Mouse (Mus musculus): ENCODE results near the gene Smarcd2. TPM values are rescaled to one million over a fixed set of nuclear protein-coding genes. Genes with fewer than 3 reads are reported as not detected.

Gene Smarcd2
- polyA plus RNA-seq, 1 experiment from 2014 or later, result 16.0 TPM

GRCm38 (mm10) chr11:106302634-106303033 is 29.9 kb upstream of the Smarcd2 start:
- Histone ChIP-seq H3K36me3 (no peaks in the 10 kb centered on the region), H3K4me2 (no peak overlapping the region), H3K27me3 (no peaks in the 10 kb centered on the region), H3K4me3 (no peak overlapping the region), H3K27ac (no peak overlapping the region), H3K9me3 (no peaks in the 10 kb centered on the region), H3K4me1 (replicated peaks) (no peaks in the 10 kb centered on the region), H3K9ac (no peak overlapping the region)
- no peak; the same call in 1 of the 2 replicates for ATAC-seq (ENCODE audit: low FRiP score)
- WGBS, result 17% methylated on average over 2 of the region's 2 CpGs

GRCm38 (mm10) chr11:106301765-106302164 is 29.0 kb upstream of the Smarcd2 start, which contains the start of gene Gh:
TSS of gene Gh (minus strand) at chr11:106301865.
- Histone ChIP-seq H3K4me3 (no peak within 1 kb of the TSS), H3K36me3 (no peaks in the 10 kb centered on the region), H3K27ac (no peak within 1 kb of the TSS), H3K4me2 (no peak within 1 kb of the TSS), H3K9ac (no peak within 1 kb of the TSS), H3K27me3 (no peaks in the 10 kb centered on the region), H3K9me3 (no peaks in the 10 kb centered on the region), H3K4me1 (replicated peaks) (no peaks in the 10 kb centered on the region)
- 75% methylated on average over 9 of the region's 9 CpGs for WGBS
- no peak for ATAC-seq (ENCODE audit: low FRiP score)

DNA sequence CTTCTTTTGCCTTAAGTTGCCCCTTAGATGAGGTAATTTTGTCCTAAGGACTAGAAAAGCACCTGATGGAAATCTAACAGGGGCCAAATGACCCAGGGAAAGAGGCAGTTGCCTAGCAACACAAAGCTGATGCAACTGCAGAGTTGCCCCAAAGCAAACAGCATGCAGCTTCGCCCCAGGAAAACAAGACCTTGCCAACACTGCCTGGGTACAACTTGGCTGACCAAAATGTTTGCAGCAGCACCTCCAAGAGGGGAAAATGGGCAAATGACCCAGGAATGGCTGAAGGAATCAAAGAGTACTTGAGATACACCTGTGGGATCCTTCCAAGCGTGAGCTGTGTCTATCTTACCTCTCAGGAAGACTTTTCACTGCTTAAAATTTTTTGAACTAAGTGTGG is 19.1 kb upstream of the Smarcd2 start:
- no peak overlapping the region for H3K27ac ChIP-seq
- no peaks in the 10 kb centered on the region for H3K27me3 ChIP-seq
- no peaks in the 10 kb centered on the region for H3K36me3 ChIP-seq
- H3K4me1 ChIP-seq (replicated peaks), result 0 out of 2 replicates have a peak, but pooled peaks cover 3% of the 10 kb centered on the region
- H3K9ac ChIP-seq, result no peak overlapping the region
- ATAC-seq (ENCODE audit: low FRiP score), result no peak
- 90% methylated on average over 2 of the region's 2 CpGs for WGBS
- no peaks in the 10 kb centered on the region for H3K9me3 ChIP-seq
- no peak overlapping the region for H3K4me2 ChIP-seq
- no peak overlapping the region for H3K4me3 ChIP-seq

DNA sequence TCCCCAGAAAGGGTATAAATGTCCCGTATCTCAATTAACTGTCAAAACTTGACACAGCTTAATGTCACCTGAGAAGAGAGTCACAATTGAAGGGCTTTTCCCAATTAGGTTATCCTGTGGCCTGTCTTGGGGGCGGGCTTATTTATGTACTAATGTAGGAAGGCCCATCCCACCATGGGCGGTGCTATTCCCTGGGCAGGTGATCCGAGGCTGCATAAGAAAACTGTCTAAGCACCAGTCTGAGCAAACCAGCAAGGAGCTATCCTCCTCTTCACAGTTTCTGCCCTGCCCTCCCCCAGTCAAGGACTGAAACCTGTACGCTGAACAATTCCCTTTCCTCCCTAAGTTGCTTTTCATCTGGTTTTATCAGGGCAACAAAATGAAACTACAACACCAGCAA is 17.6 kb upstream of the Smarcd2 start:
- H3K9ac ChIP-seq, result no peak overlapping the region
- no peak overlapping the region for H3K27ac ChIP-seq
- no peak for ATAC-seq (ENCODE audit: low FRiP score)
- H3K4me3 ChIP-seq, result no peak overlapping the region
- H3K4me2 ChIP-seq, result no peak overlapping the region
- H3K36me3 ChIP-seq, result no peaks in the 10 kb centered on the region
- WGBS, result 92% methylated on average over 5 of the region's 5 CpGs
- H3K27me3 ChIP-seq, result no peaks in the 10 kb centered on the region
- no peaks in the 10 kb centered on the region for H3K9me3 ChIP-seq
- 0 out of 2 replicates have a peak, but pooled peaks cover 3% of the 10 kb centered on the region for H3K4me1 ChIP-seq (replicated peaks)

DNA sequence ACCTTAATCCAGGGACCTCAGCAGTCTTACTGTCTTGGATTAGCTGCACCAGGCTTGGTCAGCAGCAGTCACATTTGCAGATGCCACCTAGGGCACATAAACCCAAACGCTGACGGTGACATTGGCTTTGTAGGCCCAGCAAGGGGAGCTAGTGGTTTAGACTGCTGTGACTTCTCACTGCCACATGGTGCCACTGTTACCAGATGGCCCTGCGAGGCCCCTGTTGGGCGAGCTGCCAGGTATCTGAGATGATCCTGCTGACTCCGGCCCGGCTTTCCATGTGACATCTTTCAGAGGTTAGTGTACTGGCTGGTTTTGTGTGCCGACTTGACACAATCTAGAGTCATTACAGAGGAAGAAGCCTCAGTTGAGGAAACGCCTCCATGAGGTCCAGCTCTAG is 16.6 kb upstream of the Smarcd2 start:
- no peak overlapping the region for H3K4me2 ChIP-seq
- WGBS, result 65% methylated on average over 8 of the region's 8 CpGs
- no peaks in the 10 kb centered on the region for H3K36me3 ChIP-seq
- no peak overlapping the region for H3K9ac ChIP-seq
- no peak for ATAC-seq (ENCODE audit: low FRiP score)
- no peaks in the 10 kb centered on the region for H3K27me3 ChIP-seq
- H3K4me1 ChIP-seq (replicated peaks), result 0 out of 2 replicates have a peak, but pooled peaks cover 3% of the 10 kb centered on the region
- H3K4me3 ChIP-seq, result no peak overlapping the region
- no peak overlapping the region for H3K27ac ChIP-seq
- no peaks in the 10 kb centered on the region for H3K9me3 ChIP-seq

- Histone ChIP-seq H3K4me2 (no peak overlapping the region), H3K27ac (no peak overlapping the region), H3K36me3 (no peaks in the 10 kb centered on the region), H3K9me3 (no peaks in the 10 kb centered on the region), H3K4me3 (no peak overlapping the region), H3K27me3 (no peaks in the 10 kb centered on the region), H3K4me1 (replicated peaks) (0 out of 2 replicates have a peak, but pooled peaks cover 3% of the 10 kb centered on the region), H3K9ac (no peak overlapping the region)
- WGBS, result 72% methylated on average over 11 of the region's 11 CpGs
- no peak for ATAC-seq (ENCODE audit: low FRiP score)
These were observed 14.2 kb upstream of the Smarcd2 start for GRCm38 (mm10) chr11:106286987-106287386.

DNA sequence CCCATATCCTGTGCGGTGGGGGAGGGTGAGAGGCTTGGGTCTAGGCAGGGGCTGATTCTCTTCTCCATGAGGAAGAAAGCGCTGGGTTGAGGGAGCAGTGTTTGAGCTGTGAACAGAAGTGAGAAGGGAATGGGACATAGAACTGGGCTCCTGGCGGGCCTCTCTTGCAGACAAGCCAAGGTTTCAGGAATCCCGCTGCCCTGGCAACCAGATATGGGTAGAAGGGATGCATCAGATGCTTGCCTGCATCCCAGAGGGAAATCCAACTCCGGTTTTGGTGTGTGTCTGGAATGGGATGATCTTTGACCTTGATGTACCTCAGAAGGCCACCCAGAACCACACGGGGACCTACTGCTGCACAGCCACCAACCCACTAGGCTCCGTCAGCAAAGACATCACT is 13.4 kb upstream of the Smarcd2 start:
- H3K4me2 ChIP-seq, result no peak overlapping the region
- H3K9me3 ChIP-seq, result no peaks in the 10 kb centered on the region
- no peak overlapping the region for H3K4me3 ChIP-seq
- no peak overlapping the region for H3K9ac ChIP-seq
- 0 out of 2 replicates have a peak, but pooled peaks cover 3% of the 10 kb centered on the region for H3K4me1 ChIP-seq (replicated peaks)
- H3K27me3 ChIP-seq, result no peaks in the 10 kb centered on the region
- H3K36me3 ChIP-seq, result no peaks in the 10 kb centered on the region
- H3K27ac ChIP-seq, result no peak overlapping the region
- ATAC-seq (ENCODE audit: low FRiP score), result no peak
- WGBS, result 84% methylated on average over 7 of the region's 7 CpGs

DNA sequence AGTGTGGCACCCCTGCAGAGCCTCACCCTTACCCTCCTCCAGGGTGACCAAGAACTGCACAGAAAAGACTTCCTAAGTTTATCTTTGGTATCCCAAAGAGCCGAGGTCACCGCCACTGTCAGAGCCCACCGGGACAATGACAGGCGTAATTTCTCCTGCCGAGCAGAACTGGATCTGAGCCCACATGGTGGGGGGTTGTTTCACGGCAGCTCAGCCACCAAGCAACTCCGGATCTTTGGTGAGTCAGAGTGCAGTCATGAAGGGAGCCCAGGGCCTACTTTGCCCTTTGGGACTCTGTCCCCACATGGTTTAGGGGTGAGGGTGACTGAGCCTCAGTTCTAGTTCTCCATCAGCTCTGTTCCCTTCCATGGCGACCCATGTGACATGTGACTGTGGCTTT is 11.4 kb upstream of the Smarcd2 start:
- ATAC-seq (ENCODE audit: low FRiP score), result no peak
- no peaks in the 10 kb centered on the region for H3K9me3 ChIP-seq
- no peak overlapping the region for H3K4me2 ChIP-seq
- no peaks in the 10 kb centered on the region for H3K27me3 ChIP-seq
- H3K4me1 ChIP-seq (replicated peaks), result 0 out of 2 replicates have a peak, but pooled peaks cover 3% of the 10 kb centered on the region
- WGBS, result 61% methylated on average over 8 of the region's 8 CpGs
- no peak overlapping the region for H3K27ac ChIP-seq
- H3K9ac ChIP-seq, result no peak overlapping the region
- no peak overlapping the region for H3K4me3 ChIP-seq
- no peaks in the 10 kb centered on the region for H3K36me3 ChIP-seq

DNA sequence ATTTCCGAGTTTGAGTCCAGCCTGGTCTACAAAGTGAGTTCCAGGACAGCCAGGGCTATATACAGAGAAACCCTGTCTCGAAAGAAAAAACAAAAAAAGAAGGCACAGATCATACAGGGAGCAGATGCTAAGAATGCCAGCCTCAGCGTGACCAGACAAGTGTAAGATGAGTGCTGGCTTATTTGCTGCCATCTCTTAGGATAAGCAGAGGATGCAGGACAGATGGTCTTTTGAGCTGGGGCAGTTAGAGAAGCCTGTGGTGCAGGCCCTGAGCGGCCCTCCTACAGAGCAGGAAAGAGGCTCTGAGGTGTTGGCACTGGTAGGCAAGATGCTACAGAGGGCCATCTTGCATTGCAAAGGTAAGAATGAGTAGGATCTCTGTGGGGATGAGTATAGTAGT is 10.6 kb upstream of the Smarcd2 start:
- H3K9me3 ChIP-seq, result no peaks in the 10 kb centered on the region
- H3K27ac ChIP-seq, result no peak overlapping the region
- H3K36me3 ChIP-seq, result no peaks in the 10 kb centered on the region
- no peaks in the 10 kb centered on the region for H3K27me3 ChIP-seq
- H3K4me3 ChIP-seq, result no peak overlapping the region
- H3K9ac ChIP-seq, result no peak overlapping the region
- no peak for ATAC-seq (ENCODE audit: low FRiP score)
- H3K4me2 ChIP-seq, result no peak overlapping the region
- WGBS, result 85% methylated on average over 4 of the region's 4 CpGs
- H3K4me1 ChIP-seq (replicated peaks), result 0 out of 2 replicates have a peak, but pooled peaks cover 3% of the 10 kb centered on the region

DNA sequence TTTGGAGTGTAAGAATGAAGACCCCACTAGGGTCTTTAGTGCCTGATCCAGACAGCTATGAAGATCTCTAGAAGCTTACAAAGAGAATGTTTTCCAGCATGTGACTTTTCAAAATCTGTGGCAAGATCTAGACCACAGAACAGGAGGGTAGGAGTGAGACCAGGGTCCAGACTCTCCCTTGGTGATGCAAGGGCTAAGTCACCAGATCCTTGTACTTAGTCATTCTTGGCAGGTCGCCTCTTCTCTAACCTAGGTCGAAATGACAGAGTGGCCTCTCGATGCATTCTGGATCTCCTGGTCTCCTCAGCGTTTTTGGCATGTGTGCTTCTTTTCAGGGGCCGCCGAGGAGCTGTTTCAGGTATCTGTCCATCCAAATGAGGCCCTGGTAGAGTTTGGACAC is 9.7 kb upstream of the Smarcd2 start:
- Histone ChIP-seq H3K4me3 (no peak overlapping the region), H3K4me2 (no peak overlapping the region), H3K4me1 (replicated peaks) (0 out of 2 replicates have a peak, but pooled peaks cover 3% of the 10 kb centered on the region), H3K27ac (no peak overlapping the region), H3K27me3 (no peaks in the 10 kb centered on the region), H3K9me3 (no peaks in the 10 kb centered on the region), H3K36me3 (no peaks in the 10 kb centered on the region), H3K9ac (no peak overlapping the region)
- ATAC-seq (ENCODE audit: low FRiP score), result no peak
- WGBS, result 88% methylated on average over 6 of the region's 6 CpGs

- H3K27ac ChIP-seq, result no peak within 1 kb of the TSS
- H3K36me3 ChIP-seq, result no peaks in the 10 kb centered on the region
- peak; percentile 62 for ATAC-seq (ENCODE audit: low FRiP score)
- H3K9me3 ChIP-seq, result no peaks in the 10 kb centered on the region
- H3K4me2 ChIP-seq, result peak within 1 kb of the TSS; percentile 48
- peaks cover 23% of the 10 kb centered on the region for H3K4me1 ChIP-seq (replicated peaks)
- WGBS, result 9% methylated on average over 25 of the region's 25 CpGs
- no peaks in the 10 kb centered on the region for H3K27me3 ChIP-seq
- H3K9ac ChIP-seq, result peak within 1 kb of the TSS; percentile 49; the same call in 1 of the 2 replicates
- peak within 1 kb of the TSS; percentile 24 for H3K4me3 ChIP-seq
These were observed 3.7 kb upstream of the Smarcd2 start, which contains the start of gene Tcam1 for GRCm38 (mm10) chr11:106276454-106276853. TSS of gene Tcam1 (plus strand) at chr11:106276672.

DNA sequence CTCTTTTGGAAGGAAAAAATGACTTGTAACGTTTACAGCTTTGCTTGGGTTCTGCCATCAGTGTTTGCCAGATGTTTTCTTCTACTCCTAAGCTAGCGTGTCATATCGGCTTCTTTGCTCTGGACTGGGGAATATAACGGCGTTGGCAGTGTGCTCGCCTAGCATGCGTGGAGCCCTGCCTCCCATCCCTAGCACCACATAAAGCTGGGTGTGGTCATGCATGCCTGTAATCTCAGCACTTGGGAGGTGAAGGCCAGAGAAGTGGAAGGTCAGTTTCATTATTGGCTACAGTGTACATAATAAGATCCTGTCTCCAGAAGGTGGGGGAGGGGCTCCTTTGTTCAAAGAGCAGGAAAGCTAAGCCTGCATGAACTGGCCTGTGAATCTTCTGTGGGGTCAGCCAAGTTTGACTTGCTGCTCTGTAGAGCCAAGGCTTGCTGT is 2.2 kb upstream of the Smarcd2 start:
- Histone ChIP-seq H3K4me2 (no peak overlapping the region), H3K27ac (no peak overlapping the region), H3K9me3 (no peaks in the 10 kb centered on the region), H3K4me3 (no peak overlapping the region), H3K36me3 (no peaks in the 10 kb centered on the region), H3K27me3 (no peaks in the 10 kb centered on the region), H3K4me1 (replicated peaks) (peaks cover 38% of the 10 kb centered on the region), H3K9ac (no peak overlapping the region)
- ATAC-seq (ENCODE audit: low FRiP score), result no peak
- 88% methylated on average over 7 of the region's 7 CpGs for WGBS

GRCm38 (mm10) chr11:106274374-106274773 is 1.6 kb upstream of the Smarcd2 start:
- Histone ChIP-seq H3K27ac (no peak overlapping the region), H3K36me3 (no peaks in the 10 kb centered on the region), H3K4me1 (replicated peaks) (peaks cover 41% of the 10 kb centered on the region), H3K27me3 (no peaks in the 10 kb centered on the region), H3K4me2 (no peak overlapping the region), H3K9ac (no peak overlapping the region), H3K4me3 (no peak overlapping the region), H3K9me3 (no peaks in the 10 kb centered on the region)
- ATAC-seq (ENCODE audit: low FRiP score), result no peak
- 81% methylated on average over 1 of the region's 1 CpGs for WGBS
